Mouse (Mus musculus): ENCODE results near the gene Gtf2f1.
A peak's percentile ranks its signal among the peaks of the same experiment; 100 is the strongest.

Gene Gtf2f1

DNA sequence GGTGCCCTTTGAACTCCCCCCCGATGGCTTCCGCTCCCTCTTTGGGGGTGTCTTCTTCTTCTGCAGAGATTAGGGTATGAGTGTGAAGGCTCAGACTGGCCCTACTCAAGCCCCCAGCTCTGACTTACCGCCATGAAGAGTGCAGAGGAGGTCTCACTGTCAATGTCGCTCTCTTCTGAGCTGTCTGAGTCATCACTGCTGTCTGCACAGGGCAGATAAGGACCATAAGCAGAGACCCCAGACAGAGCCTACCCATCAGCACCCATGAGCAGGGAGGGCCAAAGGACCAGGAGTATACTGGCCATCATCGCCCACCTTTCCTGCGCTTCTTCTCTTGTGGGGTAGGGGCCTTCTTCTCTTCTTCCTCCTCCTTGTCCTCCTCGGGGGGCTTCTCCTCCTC is 7.1 kb downstream of the Gtf2f1 start:
- DNase-seq (ENCODE audit: low spot score in 2 of 2) = no peak

DNA sequence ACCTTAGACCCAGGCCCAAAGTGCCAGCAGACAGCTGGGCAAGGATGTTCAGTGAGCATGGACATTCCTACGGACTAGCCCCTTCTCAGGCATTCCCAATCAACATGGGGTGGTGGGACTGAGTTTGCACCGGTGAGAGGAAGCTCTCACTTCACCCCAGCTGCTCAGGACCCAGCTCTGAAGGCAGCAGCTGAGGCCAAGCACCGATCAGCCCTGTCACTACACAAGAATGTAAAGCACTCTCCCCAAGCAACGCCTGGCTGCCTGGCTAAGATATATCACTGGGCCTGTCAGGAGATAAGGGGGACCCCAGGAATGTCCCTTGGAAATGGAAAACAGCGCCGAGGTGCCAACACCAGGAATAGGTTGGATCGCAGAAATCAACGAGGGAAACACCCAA is 9.9 kb downstream of the Gtf2f1 start:
- no peak for DNase-seq (ENCODE audit: low spot score in 2 of 2)

DNA sequence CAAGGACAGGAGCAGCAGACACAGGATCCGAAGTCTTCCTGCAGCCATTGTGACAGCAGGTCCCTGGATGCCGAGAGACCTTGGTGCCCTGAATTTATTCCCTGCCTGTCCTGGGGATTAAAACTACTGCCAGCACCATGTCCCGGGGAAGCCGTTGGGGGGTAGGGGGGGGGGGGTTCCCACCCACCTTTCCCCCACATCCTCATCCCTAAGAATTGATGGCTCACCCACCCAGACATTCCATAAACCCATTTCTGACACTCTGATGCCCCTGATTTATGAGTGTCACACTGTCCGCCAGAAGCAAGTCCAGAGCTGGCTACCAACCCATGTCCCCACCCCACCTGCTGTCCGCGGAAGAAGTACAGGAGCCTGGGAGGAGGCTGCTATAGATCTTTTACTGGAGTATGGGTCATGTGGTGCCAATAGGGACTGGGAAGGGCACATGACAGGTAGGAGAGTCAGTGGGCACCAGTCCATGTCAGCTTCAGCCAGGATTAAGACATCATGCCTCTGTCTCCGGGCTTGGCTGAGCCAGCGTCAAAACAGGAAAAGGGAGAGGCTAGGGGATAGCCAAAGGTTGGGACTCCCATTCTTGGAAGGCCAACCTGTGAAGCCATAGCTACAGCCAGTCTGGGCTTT is 11.0 kb downstream of the Gtf2f1 start, which contains the start of gene Pspn:
Gene Pspn (minus strand): TSS at position 51 of the 642 bp plus-strand sequence.
- DNase-seq (ENCODE audit: low spot score in 2 of 2) = no peak

DNA sequence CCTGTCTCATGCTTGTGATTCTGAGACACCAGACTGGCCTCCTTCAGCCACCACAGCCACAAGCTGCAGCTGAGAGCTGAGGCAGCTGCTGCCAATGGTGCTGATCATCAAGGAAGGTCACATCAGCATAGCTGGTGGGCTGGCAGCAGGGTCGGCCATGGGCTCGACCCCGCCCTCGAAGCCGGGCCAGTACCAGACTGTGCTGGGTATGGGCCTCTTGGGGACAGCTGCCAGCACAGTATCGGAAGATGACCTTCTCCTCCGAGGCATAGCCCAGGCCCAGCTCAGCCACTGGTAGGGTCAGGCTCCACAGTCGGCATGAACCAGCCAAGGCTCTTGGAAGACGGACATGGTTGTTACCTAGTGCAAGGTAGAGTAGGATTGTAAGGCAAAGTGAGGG is 11.7 kb downstream of the Gtf2f1 start:
- DNase-seq (ENCODE audit: low spot score in 2 of 2) = no peak

DNA sequence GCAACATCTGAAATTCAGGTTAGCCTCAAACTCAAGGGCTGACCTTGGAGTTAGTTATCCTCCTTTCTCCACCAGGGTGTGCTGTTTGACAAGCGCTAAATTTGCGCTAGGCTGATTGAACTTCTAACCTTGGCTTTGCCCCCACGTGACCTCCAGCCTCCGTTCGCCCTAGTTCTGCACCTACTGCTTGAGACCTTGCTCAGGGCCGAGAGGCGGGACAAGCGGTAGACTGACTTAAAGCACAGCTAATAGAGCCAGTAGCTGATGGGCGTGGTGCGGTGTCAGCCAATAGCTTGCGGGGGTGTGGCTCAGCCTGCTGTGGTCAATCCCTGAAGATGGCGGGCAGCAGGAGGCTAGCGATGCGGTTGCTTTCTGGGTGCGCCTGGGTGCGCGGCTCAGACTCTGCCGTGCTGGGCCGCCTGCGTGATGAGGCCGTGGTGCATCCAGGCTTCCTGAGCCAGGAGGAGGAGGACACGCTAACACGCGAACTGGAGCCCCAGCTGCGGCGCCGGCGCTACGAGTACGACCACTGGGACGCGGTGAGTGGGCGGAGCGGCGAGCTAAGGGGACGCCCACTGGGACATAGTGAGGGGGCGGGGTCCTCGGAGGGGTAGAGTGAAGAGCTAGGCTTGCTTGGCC is 13.9 kb downstream of the Gtf2f1 start, which contains the start of gene Alkbh7:
Gene Alkbh7 (plus strand): TSS at position 311 of the 639 bp plus-strand sequence.
- DNase-seq (ENCODE audit: low spot score in 2 of 2) = peak; percentile 96 to 97

DNA sequence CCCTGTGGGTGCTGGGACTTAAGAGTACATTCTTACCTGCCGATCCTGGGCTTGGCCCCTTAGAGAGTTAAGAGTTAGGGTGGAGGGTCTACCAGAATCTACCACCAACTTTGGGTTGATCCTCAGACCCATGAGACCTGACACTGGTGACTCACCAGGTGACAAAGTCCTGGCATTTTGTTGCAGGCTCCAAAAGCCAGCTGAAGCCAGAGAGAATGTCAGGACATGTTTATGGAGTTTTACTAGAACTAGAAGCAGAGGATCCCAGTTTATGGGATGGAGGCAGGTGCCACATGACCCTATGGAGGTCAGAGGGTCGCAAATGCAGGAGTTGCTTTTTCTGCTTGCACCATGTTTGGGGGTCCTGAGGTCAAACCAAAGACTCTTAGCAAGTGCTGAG is 14.6 kb downstream of the Gtf2f1 start:
- DNase-seq (ENCODE audit: low spot score in 2 of 2) = no peak

DNA sequence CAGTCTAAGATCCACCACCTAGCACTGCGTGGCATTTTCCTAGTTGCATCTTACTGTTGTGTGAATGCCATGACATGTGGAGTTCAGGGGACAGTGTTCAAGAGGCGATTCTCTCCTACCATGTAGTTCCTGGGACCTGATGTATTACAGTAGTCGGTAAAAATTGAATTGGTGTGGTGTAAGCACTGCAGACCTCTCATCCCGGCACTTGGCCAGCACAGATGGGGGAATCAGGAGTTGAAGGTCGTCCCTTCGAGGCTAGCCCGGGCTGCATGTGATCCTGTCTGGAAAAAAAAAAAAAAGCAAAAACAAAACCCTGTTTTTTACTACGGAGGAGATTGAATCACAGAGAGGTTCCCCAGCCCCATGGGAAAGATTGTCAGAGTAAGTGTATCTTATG is 16.0 kb downstream of the Gtf2f1 start:
- no peak for DNase-seq (ENCODE audit: low spot score in 2 of 2)

DNA sequence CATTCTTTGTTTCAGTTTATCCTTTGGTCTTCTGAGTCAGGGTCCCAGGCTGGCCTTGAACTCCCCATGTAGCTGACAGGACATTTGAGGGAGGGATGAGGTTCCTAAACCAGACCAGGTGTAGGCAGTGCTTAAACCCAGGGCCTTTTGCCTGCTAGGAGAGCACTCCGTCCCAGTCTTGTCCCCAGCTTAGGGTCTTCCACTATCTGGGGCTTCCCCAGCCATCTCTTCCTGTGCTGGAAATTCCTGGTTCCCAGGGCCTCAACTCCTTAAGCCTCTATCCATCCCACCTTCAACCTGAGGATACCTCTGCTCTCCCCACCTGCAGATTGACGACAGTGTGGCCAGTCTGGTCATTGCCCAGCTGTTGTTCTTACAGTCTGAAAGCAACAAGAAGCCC is 20.1 kb downstream of the Gtf2f1 start:
- peak in 1 of 2 experiments; percentile 18 for DNase-seq (ENCODE audit: low spot score in 2 of 2)

DNA sequence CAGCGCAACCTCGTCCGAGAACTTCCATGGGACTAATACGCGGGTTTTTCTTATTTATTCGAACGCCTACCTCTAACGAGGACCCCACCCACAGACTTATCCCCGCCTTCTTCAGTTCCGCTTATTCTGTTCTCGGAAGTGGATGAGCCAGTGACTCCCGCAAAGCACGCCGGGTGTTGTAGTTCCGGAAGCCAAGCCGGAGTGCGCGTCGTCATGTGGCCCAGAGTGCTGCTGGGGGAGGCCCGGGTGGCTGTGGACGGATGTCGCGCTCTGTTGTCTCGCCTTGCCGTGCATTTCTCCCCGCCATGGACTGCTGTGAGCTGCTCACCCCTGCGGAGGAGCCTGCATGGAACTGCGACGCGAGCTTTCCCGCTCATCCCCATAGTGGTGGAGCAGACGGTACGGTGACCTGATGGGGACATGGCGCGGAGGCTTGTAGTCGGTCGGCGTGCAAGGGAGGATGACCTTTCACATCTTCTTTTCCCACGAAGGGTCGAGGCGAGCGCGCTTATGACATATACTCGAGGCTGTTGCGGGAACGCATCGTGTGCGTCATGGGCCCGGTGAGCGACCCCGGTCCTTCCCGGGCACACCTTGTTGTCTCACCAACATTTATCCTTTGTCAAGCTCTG is 20.9 kb downstream of the Gtf2f1 start, which contains the start of gene Clpp:
Gene Clpp (plus strand): TSS at position 191 of the 632 bp plus-strand sequence.
- peak; percentile 97 to 98 for DNase-seq (ENCODE audit: low spot score in 2 of 2)

DNA sequence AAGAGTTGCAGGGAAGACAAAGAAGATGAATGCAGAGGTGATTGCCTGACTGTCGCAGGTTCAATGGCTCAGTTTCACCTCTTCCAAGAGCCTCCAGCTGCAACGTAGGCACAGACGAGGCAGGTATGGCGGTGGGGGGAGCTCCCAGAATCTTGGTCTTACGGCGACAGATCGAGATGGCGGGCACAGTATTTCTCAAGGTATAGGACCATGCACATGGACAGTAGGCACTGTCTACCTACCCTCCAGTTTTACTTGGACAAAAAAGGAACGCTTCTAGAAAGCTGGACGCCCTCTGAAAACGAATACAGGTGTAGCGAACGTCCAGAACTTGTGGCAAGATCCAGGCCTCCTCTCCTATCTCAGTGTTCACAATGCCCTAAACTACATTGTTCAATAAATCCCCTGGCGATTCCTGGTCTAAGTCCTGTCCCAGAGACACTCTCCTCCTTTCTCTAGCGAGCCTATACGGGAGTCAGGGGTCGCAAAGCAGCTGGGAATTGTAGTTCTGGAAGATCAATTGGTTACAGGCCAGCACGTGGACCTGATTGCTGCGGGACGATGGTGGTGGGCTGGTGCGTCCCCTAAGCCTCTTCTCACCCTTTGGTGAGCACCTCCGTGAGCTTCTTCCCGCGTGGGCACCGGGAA is 21.5 kb downstream of the Gtf2f1 start:
- DNase-seq (ENCODE audit: low spot score in 2 of 2) = peak; percentile 89 to 93

DNA sequence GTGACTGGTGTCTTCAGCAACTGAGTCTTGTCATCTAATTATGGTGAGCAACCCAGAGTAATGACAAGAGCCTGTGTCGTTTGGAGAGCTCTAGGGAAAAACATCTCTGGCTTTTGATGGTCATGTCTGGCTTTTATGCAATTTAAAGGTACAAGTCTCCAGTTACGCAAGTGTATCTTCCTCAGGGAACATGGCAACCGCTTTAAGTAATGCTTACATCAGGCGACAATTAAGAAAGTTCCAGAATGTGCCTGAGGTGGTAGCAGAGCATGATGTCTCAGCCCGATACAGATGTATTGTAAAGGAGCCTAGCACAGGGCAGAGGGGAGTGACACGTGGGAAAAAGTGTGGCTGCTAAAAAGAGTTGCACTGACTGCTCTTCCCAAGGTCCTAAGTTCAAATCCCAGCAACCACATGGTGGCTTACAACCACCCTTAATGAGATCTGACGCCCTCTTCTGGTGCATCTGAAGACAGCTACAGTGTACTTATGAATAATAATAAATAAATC is 22.1 kb downstream of the Gtf2f1 start:
- peak; percentile 22 to 32 for DNase-seq (ENCODE audit: low spot score in 2 of 2)

DNA sequence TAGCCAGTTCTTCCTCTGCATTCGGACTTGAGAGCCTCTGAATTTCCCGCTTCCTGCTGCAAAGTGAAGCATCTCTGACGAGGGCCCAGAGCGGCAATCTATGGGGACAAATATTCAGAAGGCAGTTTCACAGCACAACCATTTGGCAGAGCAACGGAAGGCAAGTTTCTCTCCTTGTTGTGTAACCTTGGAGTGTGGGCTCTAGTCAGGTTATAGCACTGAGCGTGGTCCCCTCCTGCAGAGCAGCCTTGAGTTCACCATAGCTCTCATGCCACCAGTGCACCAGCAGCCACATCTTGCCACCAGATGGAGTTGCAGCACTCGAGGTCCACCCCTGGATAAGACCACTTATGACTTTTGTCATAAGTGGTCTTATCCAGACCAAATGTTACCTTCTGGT is 22.6 kb downstream of the Gtf2f1 start:
- DNase-seq (ENCODE audit: low spot score in 2 of 2) = peak; percentile 20 to 22

DNA sequence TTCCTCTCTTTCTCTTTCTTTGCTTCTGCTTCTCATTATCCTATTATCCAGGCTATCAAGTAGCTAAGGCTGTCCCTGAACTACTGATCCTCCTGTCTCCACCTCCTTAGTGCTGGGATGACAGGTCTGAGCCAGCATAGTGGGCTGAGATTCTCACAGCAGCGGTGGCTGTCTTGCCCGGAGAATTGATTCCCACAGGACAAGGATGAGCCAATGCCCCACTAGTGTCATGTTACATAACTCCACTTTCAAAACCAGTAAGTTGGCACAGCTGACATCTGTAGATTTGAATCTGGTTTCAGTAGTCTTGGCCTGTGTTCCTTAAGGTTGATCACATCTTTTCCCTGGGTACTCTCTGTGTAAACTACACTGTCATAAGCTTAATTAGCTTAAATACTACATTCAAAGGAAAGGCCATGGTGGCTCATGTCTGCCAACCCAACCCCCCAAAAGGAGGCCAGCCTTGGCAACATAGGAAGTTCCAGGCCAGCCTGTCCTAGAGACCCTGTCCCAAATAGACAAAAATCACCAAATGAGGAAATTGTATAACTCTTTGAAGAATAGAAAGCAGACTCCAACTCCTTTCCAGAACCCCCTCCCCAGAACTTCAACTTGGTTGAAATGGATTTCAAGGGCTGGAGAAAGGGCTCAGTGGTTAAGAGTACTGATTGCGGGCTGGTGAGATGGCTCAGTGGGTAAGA is 24.8 kb downstream of the Gtf2f1 start:
- peak in 1 of 2 experiments; percentile 9 for DNase-seq (ENCODE audit: low spot score in 2 of 2)

DNA sequence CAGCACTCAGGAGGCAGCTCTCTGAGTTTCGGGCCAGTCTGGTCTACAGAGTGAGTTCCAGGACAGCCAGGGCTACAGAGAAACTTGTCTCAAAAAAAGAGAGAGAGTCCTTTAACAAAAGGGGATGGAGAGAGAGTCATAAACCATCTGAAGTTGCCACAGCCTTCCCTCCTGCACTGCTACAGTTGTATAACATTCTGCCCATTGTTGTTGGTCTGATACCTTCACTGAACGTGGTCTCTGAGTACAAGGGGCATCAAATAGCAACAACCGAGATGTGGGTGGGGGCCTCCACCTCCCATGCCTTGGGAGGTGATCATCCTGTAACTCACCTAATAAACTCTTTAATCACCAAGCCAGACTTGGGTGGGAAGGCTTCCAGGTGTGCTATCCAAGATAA is 25.4 kb downstream of the Gtf2f1 start:
- peak in 1 of 2 experiments; percentile 7 for DNase-seq (ENCODE audit: low spot score in 2 of 2)

DNA sequence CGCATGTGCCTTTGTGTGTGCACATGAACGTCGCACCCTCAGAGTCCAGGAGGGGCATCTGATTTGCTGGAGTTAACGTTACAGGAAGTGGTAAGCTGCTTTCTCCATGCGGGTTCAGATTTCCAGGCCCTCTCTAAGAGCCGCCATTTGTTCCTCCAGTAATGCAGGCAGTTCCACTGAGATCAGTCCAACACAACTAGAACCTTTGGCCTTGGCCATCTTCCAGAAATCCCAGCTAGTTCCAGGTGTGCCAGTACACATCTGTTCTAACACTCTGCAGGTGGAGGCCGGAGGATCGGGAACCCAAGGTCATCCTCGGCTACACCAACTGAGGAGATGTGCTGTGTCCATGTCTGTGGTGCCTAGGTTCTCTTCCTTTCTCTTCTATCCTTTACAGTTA is 26.2 kb downstream of the Gtf2f1 start:
- peak in 1 of 2 experiments; percentile 25 for DNase-seq (ENCODE audit: low spot score in 2 of 2)

DNA sequence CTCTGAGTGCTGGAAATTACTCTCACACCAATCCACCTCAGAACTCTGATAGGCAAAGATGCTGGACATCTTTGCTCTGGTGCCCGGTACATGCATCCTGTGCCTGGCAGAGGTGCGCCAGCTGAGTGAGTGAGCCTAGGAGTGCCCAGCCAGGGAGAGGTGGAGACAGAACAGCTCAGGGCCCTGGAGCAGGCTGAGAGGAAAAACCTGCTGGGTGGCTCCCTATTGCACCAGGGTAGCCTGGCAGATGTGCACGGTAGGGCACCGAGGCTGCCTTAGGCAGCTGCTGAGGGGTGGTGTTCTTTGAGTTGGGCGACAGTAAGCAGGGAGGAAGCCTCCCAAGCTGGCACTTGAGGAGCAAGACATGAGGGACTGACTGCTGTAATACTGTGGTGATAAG is 29.1 kb downstream of the Gtf2f1 start, which contains the start of gene Acer1:
Gene Acer1 (minus strand): TSS at position 114 of the 400 bp plus-strand sequence.
- peak in 1 of 2 experiments; percentile 6 for DNase-seq (ENCODE audit: low spot score in 2 of 2)

DNA sequence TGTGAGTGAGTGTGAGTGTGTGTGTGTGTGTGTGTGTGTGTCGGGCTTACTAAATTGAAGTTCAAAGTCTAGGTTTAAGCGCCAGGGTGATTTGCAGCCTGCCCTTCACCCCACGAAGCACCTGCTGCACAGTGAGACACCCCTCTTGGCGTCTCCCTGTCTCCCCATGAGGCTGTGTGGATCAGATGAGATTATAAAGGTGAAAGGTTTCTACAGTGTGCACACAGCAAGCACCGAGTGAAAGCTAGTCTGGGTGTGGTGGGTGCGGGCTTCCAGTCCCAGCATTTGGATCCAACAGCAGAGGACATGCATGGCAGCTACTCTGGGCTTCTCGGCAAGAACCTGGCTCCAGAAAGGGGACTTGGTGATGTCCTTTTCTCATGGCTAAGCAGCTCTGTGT is 30.0 kb downstream of the Gtf2f1 start:
- no peak for DNase-seq (ENCODE audit: low spot score in 2 of 2)

DNA sequence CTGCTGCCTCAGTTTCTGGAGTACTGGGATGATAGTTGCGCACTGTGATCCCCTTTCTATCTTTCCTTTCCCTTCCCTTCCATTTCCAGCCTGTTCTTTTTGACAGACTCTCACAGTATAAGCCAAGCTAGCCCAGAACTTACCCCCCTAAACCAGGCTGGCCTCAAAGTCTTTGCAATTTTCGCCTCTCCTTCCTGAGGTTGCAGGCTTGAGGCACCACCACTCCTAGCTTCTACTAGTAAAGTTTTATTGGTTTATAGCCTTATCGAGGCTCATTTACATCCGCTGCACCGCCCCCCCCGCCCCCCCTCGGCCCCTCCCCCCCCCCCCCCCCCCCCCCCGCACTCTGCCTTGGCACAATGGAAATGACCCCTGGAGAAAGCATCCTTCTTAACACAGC is 31.6 kb downstream of the Gtf2f1 start:
- no peak for DNase-seq (ENCODE audit: low spot score in 2 of 2)

DNA sequence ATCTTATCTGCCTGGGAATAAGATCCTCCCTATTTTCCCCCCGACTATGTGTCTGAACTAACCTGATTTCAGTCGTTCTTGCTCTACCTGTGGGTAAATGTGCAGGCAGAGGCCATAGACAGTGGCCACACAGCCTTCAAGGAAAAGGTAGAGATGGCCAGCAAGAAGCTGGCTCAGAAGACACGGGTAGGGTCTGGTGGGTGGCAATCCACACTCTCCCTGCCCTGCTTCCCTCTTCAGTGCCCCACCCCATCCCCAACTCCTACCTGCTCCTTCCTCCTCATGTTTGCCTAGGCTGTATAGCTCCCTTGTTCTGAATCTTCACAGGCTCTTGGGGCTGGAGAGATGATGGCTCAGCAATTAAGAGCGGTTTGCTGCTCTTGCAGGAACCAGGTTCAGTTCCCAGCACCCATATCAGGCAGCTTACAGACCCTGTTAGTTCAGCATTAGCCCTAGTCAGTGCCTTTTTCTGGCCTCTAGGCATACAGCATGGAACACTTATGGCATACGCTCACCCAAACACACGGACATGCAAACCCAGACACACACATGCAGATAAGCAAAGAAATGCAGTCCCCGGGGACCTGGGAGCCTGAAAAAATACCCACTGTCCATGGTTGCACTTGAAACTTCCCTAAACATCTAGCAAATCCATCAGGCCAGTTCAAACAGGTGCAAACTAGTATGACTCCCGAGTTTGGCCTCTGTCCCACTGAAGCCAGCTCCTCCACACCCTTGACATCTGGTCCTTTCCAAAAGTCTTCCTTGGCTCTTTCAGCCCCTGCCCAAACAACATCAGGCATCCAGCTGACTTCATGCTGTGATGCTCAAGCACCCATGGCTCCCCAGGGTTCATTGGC is 34.3 kb downstream of the Gtf2f1 start:
- DNase-seq (ENCODE audit: low spot score in 2 of 2) = peak in 1 of 2 experiments; percentile 17

DNA sequence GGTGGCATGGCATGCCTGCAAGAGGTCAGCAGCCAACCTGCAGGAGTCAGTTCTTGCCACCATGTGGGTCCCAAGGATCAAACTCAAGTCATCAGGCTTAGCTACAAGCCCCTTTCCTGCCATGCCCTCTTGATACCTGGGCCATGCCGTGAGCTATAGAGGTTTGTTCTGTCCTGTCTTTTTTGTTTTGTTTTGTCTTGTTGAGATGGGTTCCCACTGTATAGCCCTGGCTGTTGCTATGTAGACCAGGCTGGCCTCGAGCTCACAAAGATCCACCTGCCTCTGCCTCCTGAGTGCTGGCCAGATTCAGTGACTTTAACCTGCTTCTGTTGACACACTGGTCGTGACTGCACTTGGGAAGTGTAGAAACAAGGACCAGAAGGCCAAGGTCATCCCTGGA is 35.7 kb downstream of the Gtf2f1 start:
- no peak for DNase-seq (ENCODE audit: low spot score in 2 of 2)

Measured in right cerebral cortex, postnatal 10 days (tissue).